ENCODE assay signal across 27 mouse cellular contexts in genomic region chr6:5305926-5306325, GRCm38 (mm10). TPM values are rescaled to one million over a fixed set of nuclear protein-coding genes. Genes with fewer than 3 reads are reported as not detected.
DNase-seq lines count a peak whose midpoint lies in the region; ATAC-seq and TF ChIP-seq lines count a peak whose summit lies in the region.
"Had no signal": no experiment of that assay in that cellular context is flagged by ENCODE, and none has a peak within 500 bp of the region (broad histone marks: within the 10 kb centered on the region; RNA-seq: fewer than 3 reads in every experiment).

No protein-coding gene starts in this region.

- no peak for TF ChIP-seq EP300 in stomach, postnatal 0 days (optimal IDR thresholded peaks at IDR 0.05)

- no peaks in the 10 kb centered on the region for H3K36me3 ChIP-seq in intestine, postnatal 0 days (ENCODE audit: control insufficient read depth, insufficient read depth)
- H3K36me3 ChIP-seq in stomach, postnatal 0 days (ENCODE audit: control insufficient read depth, insufficient read depth, low read length): no peaks in the 10 kb centered on the region
- H3K36me3 ChIP-seq: embryonic facial prominence, embryonic 10.5 days; embryonic facial prominence, embryonic 13.5 days; forebrain, embryonic 10.5 days; hindbrain, embryonic 10.5 days; hindbrain, embryonic 13.5 days had no signal

- no peaks in the 10 kb centered on the region for H3K4me1 ChIP-seq in intestine, postnatal 0 days (replicated peaks; ENCODE audit: control insufficient read depth, insufficient read depth, low read length)
- no peaks in the 10 kb centered on the region for H3K4me1 ChIP-seq in stomach, postnatal 0 days (replicated peaks; ENCODE audit: control insufficient read depth, insufficient read depth)
- H3K4me1 ChIP-seq: embryonic facial prominence, embryonic 10.5 days; embryonic facial prominence, embryonic 13.5 days; hindbrain, embryonic 13.5 days had no signal

- no peak overlapping the region for H3K9ac ChIP-seq in intestine, postnatal 0 days (ENCODE audit: low read depth, low read length)
- no peak overlapping the region for H3K9ac ChIP-seq in stomach, postnatal 0 days (ENCODE audit: low read length)
- H3K9ac ChIP-seq: embryonic facial prominence, embryonic 13.5 days; forebrain, postnatal 0 days; hindbrain, embryonic 13.5 days had no signal

- TF ChIP-seq CTCF in intestine, postnatal 0 days (IDR thresholded peaks at IDR 0.05; ENCODE audit: low read depth): no peak
- TF ChIP-seq CTCF in stomach, postnatal 0 days (IDR thresholded peaks at IDR 0.05; ENCODE audit: low read depth): no peak

- WGBS in intestine, postnatal 0 days: 29% methylated on average over 3 of the region's 3 CpGs
- 41% methylated on average over 3 of the region's 3 CpGs for WGBS in stomach, postnatal 0 days

- H3K27ac ChIP-seq in intestine, postnatal 0 days (ENCODE audit: low read depth, low read length): no peak overlapping the region
- peak overlapping the region; percentile 24; the same call in 1 of the 2 replicates for H3K27ac ChIP-seq in stomach, postnatal 0 days (replicated peaks)
- H3K27ac ChIP-seq: embryonic facial prominence, embryonic 10.5 days; embryonic facial prominence, embryonic 13.5 days; forebrain, embryonic 10.5 days; hindbrain, embryonic 10.5 days; hindbrain, embryonic 13.5 days had no signal

- peak; percentile 43 for DNase-seq in heart, adult 11 months
- no peak for DNase-seq in heart, postnatal 10 days
- peak; percentile 97 for DNase-seq in gonadal fat pad, adult 2 months (ENCODE audit: low read depth)
- peak; percentile 76 for DNase-seq in stomach, postnatal 0 days (ENCODE audit: low spot score)
- no peak for DNase-seq in thymus, postnatal 4 days
- no peak for DNase-seq in adrenal gland, adult 18-20 months (ENCODE audit: low spot score in 2 of 2)
- no peak for DNase-seq in c-Kit-positive CD71-positive TER-119-positive erythroid progenitor cells, embryonic 14.5 days (ENCODE audit: low spot score)
- DNase-seq: adrenal gland, adult 2 months; adrenal gland, postnatal 14 days; cerebellum, adult 11-12 months; cerebellum, adult 8-10 months; cerebellum, postnatal 10 days; cerebellum, postnatal 36 days; embryo, embryonic 11 days; forebrain, postnatal 0 days; gastrocnemius, postnatal 25 days; heart, postnatal 36 days had no signal

- intact Hi-C loops in heart, postnatal 10 days (cut with DNase I): no loop called here

- no peaks in the 10 kb centered on the region for H3K27me3 ChIP-seq in intestine, postnatal 0 days (replicated peaks; ENCODE audit: control insufficient read depth, insufficient read depth, low read length)
- H3K27me3 ChIP-seq in stomach, postnatal 0 days (ENCODE audit: control insufficient read depth, insufficient read depth, low read length): no peaks in the 10 kb centered on the region
- H3K27me3 ChIP-seq: embryonic facial prominence, embryonic 13.5 days; hindbrain, embryonic 13.5 days had no signal

- peak; percentile 81 for ATAC-seq in intestine, postnatal 0 days
- peak; percentile 86 for ATAC-seq in stomach, postnatal 0 days (ENCODE audit: low FRiP score, low TSS enrichment)
- ATAC-seq: forebrain, embryonic 14.5 days; forebrain, postnatal 0 days; hindbrain, embryonic 16.5 days had no signal

- H3K4me2 ChIP-seq in intestine, postnatal 0 days (replicated peaks; ENCODE audit: low read depth): no peak overlapping the region
- H3K4me2 ChIP-seq in stomach, postnatal 0 days (replicated peaks; ENCODE audit: low read depth): no peak overlapping the region
- H3K4me2 ChIP-seq: embryonic facial prominence, embryonic 13.5 days; heart, embryonic 11.5 days; hindbrain, embryonic 13.5 days had no signal

- no peak overlapping the region for H3K4me3 ChIP-seq in intestine, postnatal 0 days (ENCODE audit: low read depth, low read length)
- H3K4me3 ChIP-seq in stomach, postnatal 0 days (ENCODE audit: low read depth, low read length): no peak overlapping the region
- H3K4me3 ChIP-seq: embryonic facial prominence, embryonic 10.5 days; embryonic facial prominence, embryonic 13.5 days; erythroblast, embryonic 14.5 days; forebrain, embryonic 10.5 days; hindbrain, embryonic 10.5 days; hindbrain, embryonic 13.5 days had no signal

- no peaks in the 10 kb centered on the region for H3K9me3 ChIP-seq in intestine, postnatal 0 days (ENCODE audit: control insufficient read depth)
- H3K9me3 ChIP-seq in stomach, postnatal 0 days (ENCODE audit: control insufficient read depth, low read length): no peaks in the 10 kb centered on the region
- H3K9me3 ChIP-seq: embryonic facial prominence, embryonic 10.5 days; forebrain, embryonic 10.5 days; hindbrain, embryonic 10.5 days; hindbrain, embryonic 13.5 days had no signal

RNA-seq across cellular contexts. Expression of gene Pon2, which starts 7.7 kb away (rescaled TPM):
- 10 to 100 TPM; 26.7 to 27.3 TPM for total RNA-seq in heart, postnatal 10 days (2021)
- 30.6 and 35.1 TPM in 2 replicates for polyA plus RNA-seq in gonadal fat pad, adult 2 months (2012; rRNA removed)
- 179 and 207 TPM in 2 replicates for polyA plus RNA-seq in intestine, postnatal 0 days (2015; fragmentation: Nextera tagmentation; extraction: Ambion mirVana)
- 130 and 148 TPM in 2 replicates for polyA plus RNA-seq in stomach, postnatal 0 days (2015; fragmentation: Nextera tagmentation; extraction: Ambion mirVana)
- total RNA-seq in adrenal gland, adult 18-20 months (2021): 10 to 100 TPM; 29.0 to 43.8 TPM

RNA-seq across cellular contexts. Expression of gene Pon3, which starts 49.8 kb away (rescaled TPM):
- 10 to 100 TPM; 26.1 to 28.3 TPM for total RNA-seq in heart, postnatal 10 days (2021)
- polyA plus RNA-seq in gonadal fat pad, adult 2 months (2012; rRNA removed): 29.3 and 38.2 TPM in 2 replicates
- polyA plus RNA-seq in intestine, postnatal 0 days (2015; fragmentation: Nextera tagmentation; extraction: Ambion mirVana): 62.9 and 66.0 TPM in 2 replicates
- polyA plus RNA-seq in stomach, postnatal 0 days (2015; fragmentation: Nextera tagmentation; extraction: Ambion mirVana): 27.2 and 30.2 TPM in 2 replicates
- 100 to 1,000 TPM in 1 of 2 experiments, 10 to 100 TPM in 1; 82.2 to 149 TPM for total RNA-seq in adrenal gland, adult 18-20 months (2021)

Comparison
In these comparisons a context has a peak if more than half of its experiments do, and no peak if none do; other contexts are left out.
1. DNase-seq: peak in heart, adult 11 months (single experiment), gonadal fat pad, adult 2 months (single experiment) and stomach, postnatal 0 days (single experiment); none in heart, postnatal 10 days (0 of 2), thymus, postnatal 4 days (single experiment), adrenal gland, adult 18-20 months (0 of 2) and c-Kit-positive CD71-positive TER-119-positive erythroid progenitor cells, embryonic 14.5 days (single experiment).